Mouse (Mus musculus) left cerebral cortex, postnatal 14 days (tissue): ENCODE results near the gene Mitf. TPM values are rescaled to one million over a fixed set of nuclear protein-coding genes. Genes with fewer than 3 reads are reported as not detected.

ENCODE experiments used
- DNase-seq, 2 experiments: peaks; one replicate each; pipeline ENCODE4 v3.0.0; 2021 to 2022; ENCODE audit warnings: low spot score in 2 of 2, mixed read lengths in 1 of 2
- intact Hi-C: fragments of 180-260 bp; cut with DNase I; formaldehyde crosslinking; loops from one replicate; pipeline ENCODE4 v1.15.1; 2025
- total RNA-seq, 2 experiments: library from RNA; stranded (reverse); gene quantifications; 2 replicates each; pipeline ENCODE4 v1.2.3; 2021

Mitf gene
- total RNA-seq, 2 experiments from 2014 or later: 5.0 to 5.5 TPM

- DNase-seq: no peak
- intact Hi-C loops: no loop called here
Measured at GRCm38 (mm10) chr6:97871296-97872030, 64.6 kb downstream of the Mitf start.

GRCm38 (mm10) chr6:97873102-97873501 is 66.2 kb downstream of the Mitf start:
- DNase-seq: no peak
- intact Hi-C loops: no loop called here

GRCm38 (mm10) chr6:97876990-97877389 is 70.1 kb downstream of the Mitf start:
- no peak for DNase-seq
- intact Hi-C loops: no loop called here

GRCm38 (mm10) chr6:97877492-97877891 is 70.6 kb downstream of the Mitf start:
- intact Hi-C loops: no loop called here
- DNase-seq: no peak

GRCm38 (mm10) chr6:97880363-97880762 is 73.5 kb downstream of the Mitf start:
- DNase-seq: no peak
- intact Hi-C loops: no loop called here

GRCm38 (mm10) chr6:97881935-97882334 is 75.1 kb downstream of the Mitf start:
- intact Hi-C loops: no loop called here
- no peak for DNase-seq

- no peak for DNase-seq
- intact Hi-C loops: no loop called here
Measured at GRCm38 (mm10) chr6:97882931-97883330, 76.1 kb downstream of the Mitf start.

GRCm38 (mm10) chr6:97883496-97883895 is 76.6 kb downstream of the Mitf start:
- intact Hi-C loops: no loop called here
- DNase-seq: no peak

GRCm38 (mm10) chr6:97884971-97885370 is 78.1 kb downstream of the Mitf start:
- DNase-seq: no peak
- intact Hi-C loops: no loop called here

GRCm38 (mm10) chr6:97885606-97886005 is 78.8 kb downstream of the Mitf start:
- no peak for DNase-seq
- intact Hi-C loops: no loop called here

GRCm38 (mm10) chr6:97887893-97888292 is 81.0 kb downstream of the Mitf start:
- intact Hi-C loops: no loop called here
- no peak for DNase-seq

- DNase-seq: no peak
- intact Hi-C loops: no loop called here
Measured at GRCm38 (mm10) chr6:97888596-97888995, 81.7 kb downstream of the Mitf start.

- DNase-seq: no peak
- intact Hi-C loops: no loop called here
Measured at GRCm38 (mm10) chr6:97893546-97893945, 86.7 kb downstream of the Mitf start.

GRCm38 (mm10) chr6:97897191-97897590 is 90.3 kb downstream of the Mitf start:
- intact Hi-C loops: no loop called here

GRCm38 (mm10) chr6:97898085-97898484 is 91.2 kb downstream of the Mitf start:
- no peak for DNase-seq
- intact Hi-C loops: no loop called here

More at GRCm38 (mm10) chr6:97897191-97897590, 90.3 kb downstream of the Mitf start:
- DNase-seq: no peak

GRCm38 (mm10) chr6:97901561-97901960 is 94.7 kb downstream of the Mitf start:
- no peak for DNase-seq

GRCm38 (mm10) chr6:97902205-97902604 is 95.4 kb downstream of the Mitf start:
- no peak for DNase-seq
- intact Hi-C loops: no loop called here

More at GRCm38 (mm10) chr6:97901561-97901960, 94.7 kb downstream of the Mitf start:
- intact Hi-C loops: no loop called here

GRCm38 (mm10) chr6:97914768-97915167 is 107.9 kb downstream of the Mitf start:
- intact Hi-C loops: no loop called here
- no peak for DNase-seq

- no peak for DNase-seq
- intact Hi-C loops: no loop called here
Measured at GRCm38 (mm10) chr6:97916386-97916903, 109.6 kb downstream of the Mitf start.

- DNase-seq: no peak
- intact Hi-C loops: no loop called here
Measured at GRCm38 (mm10) chr6:97918051-97918450, 111.2 kb downstream of the Mitf start.

GRCm38 (mm10) chr6:97918481-97918880 is 111.6 kb downstream of the Mitf start:
- intact Hi-C loops: no loop called here
- no peak for DNase-seq
